Mouse (Mus musculus): ENCODE results near the gene Mmp23.

GRCm38 (mm10) chr4:155649355-155649754 is 3.8 kb downstream of the Mmp23 start:
- TF ChIP-seq CTCF (IDR thresholded peaks at IDR 0.05; ENCODE audit: low read depth) (no peak), EP300 (IDR thresholded peaks at IDR 0.05; ENCODE audit: low read depth) (no peak)
